Mouse (Mus musculus) forebrain, embryonic 15.5 days (tissue): Measurements from ENCODE around the gene Prr19. TPM values are rescaled to one million over a fixed set of nuclear protein-coding genes. Genes with fewer than 3 reads are reported as not detected.
"Not testable (repeated sequence)": the region's sequence is repeated elsewhere in the genome, so short reads cannot be mapped to it uniquely, and the experiment has no call there.

Experiments used
- ATAC-seq: fragments of 200-750 bp; cut with Nextera tagmentation; replicated peaks from 2 replicates; pipeline ENCODE4 v1.8.0; 2017; ENCODE audit warnings: mild to moderate bottlenecking, moderate TSS enrichment, moderate library complexity
- H3K27ac ChIP-seq: fragments of 300-500 bp; sonication (generic); replicated peaks from 2 replicates; pipeline ENCODE4 v1.5.1; 2015; ENCODE audit warnings: mild to moderate bottlenecking, inconsistent platforms
- H3K27me3 ChIP-seq: fragments of 300-500 bp; sonication (generic); 2 replicates; pipeline ENCODE4 v1.6.1; 2015; ENCODE audit warnings: inconsistent platforms
- H3K36me3 ChIP-seq: fragments of 300-500 bp; sonication (generic); 2 replicates; pipeline ENCODE4 v1.6.1; 2015; ENCODE audit warnings: mild to moderate bottlenecking, inconsistent platforms
- H3K4me1 ChIP-seq: fragments of 300-500 bp; sonication (generic); 2 replicates; pipeline ENCODE4 v1.6.1; 2015; ENCODE audit warnings: inconsistent platforms
- H3K4me2 ChIP-seq: fragments of 300-500 bp; sonication (generic); replicated peaks from 2 replicates; pipeline ENCODE4 v1.6.1; 2015; ENCODE audit warnings: mild to moderate bottlenecking, inconsistent platforms
- H3K4me3 ChIP-seq: fragments of 300-500 bp; sonication (generic); 2 replicates; pipeline ENCODE4 v1.5.1; 2015; ENCODE audit warnings: mild to moderate bottlenecking, inconsistent platforms
- H3K9ac ChIP-seq: fragments of 300-500 bp; sonication (generic); replicated peaks from 2 replicates; pipeline ENCODE4 v1.6.1; 2015; ENCODE audit warnings: mild to moderate bottlenecking, inconsistent platforms
- H3K9me3 ChIP-seq: fragments of 300-500 bp; sonication (generic); 2 replicates; pipeline ENCODE4 v1.6.1; 2016; ENCODE audit warnings: inconsistent platforms
- WGBS: fragments of 180-500 bp; shearing (Covaris S2); methylation state at CpG from one replicate; pipeline ENCODE4 v1.1.7; 2015; ENCODE audit warnings: mixed read lengths; 5-methylcytosine and 5-hydroxymethylcytosine counted together
- polyA plus RNA-seq: library from polyadenylated mRNA; unstranded; fragments of >200 nt; fragmentation: Nextera tagmentation; extraction: Ambion mirVana; gene quantifications from 2 replicates; pipeline ENCODE4 v1.2.1, GENCODE M21; 2015

Prr19 gene
- polyA plus RNA-seq, 1 experiment from 2014 or later = 2.1 TPM

DNA sequence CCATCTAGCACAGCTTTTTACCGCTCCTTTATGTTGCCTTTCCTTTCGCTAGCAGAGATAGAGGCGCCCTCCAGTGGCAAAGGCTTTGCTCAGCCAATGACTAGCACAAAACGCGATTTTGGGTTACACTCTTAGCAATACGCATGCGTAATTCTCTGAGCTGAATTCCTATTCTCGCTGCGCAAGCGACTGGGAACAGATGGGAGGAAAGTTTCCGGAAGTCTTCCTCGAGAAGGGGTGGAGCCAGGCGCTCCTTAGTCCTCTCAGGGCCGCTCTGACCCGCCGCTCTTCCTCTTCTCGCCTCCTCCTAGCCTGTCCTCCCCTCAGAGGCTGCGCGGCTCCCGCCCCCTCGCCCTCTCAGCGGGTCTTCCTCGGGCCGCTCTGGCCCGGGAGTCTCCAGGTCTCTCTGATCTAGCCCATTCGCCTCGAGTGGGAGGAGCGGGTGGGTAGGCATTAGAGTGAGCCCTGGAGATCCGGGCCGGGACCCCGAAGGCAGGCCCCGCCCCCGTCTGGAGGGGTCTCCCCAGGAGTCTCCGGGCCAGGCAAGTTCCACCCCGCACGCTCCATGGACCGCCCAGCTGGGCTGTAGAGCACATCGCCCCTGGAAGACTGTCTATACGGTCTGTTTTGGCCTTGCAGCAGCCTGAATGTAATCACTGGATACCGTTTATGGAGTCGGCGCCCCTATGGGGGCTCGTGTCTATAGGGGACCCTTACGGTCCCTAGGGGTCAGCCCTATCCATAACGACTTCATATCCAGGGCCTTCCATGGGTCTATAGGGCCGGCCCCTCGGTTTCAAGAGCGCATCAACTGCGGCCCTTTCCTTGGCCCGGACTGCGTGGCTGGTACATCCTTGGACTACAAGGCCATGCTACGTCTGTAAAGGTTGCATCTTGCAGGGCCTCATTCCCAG is 15.6 kb downstream of the Prr19 start, which contains the start of gene Megf8:
Gene Megf8, plus strand, starts transcription at position 633 of the 914 bp plus-strand sequence.
- H3K9me3 ChIP-seq = no peaks in the 10 kb centered on the region
- H3K4me3 ChIP-seq = peak within 1 kb of the TSS; percentile 73
- H3K4me2 ChIP-seq = peak within 1 kb of the TSS; percentile 91
- peak; percentile 98 for ATAC-seq
- peaks cover 41% of the 10 kb centered on the region for H3K4me1 ChIP-seq
- H3K27me3 ChIP-seq = peaks cover 33% of the 10 kb centered on the region
- H3K27ac ChIP-seq = peak within 1 kb of the TSS; percentile 88
- WGBS = under 1% methylated on average over 52 of the region's 52 CpGs
- H3K9ac ChIP-seq = peak within 1 kb of the TSS; percentile 79
- H3K36me3 ChIP-seq = no peaks in the 10 kb centered on the region

DNA sequence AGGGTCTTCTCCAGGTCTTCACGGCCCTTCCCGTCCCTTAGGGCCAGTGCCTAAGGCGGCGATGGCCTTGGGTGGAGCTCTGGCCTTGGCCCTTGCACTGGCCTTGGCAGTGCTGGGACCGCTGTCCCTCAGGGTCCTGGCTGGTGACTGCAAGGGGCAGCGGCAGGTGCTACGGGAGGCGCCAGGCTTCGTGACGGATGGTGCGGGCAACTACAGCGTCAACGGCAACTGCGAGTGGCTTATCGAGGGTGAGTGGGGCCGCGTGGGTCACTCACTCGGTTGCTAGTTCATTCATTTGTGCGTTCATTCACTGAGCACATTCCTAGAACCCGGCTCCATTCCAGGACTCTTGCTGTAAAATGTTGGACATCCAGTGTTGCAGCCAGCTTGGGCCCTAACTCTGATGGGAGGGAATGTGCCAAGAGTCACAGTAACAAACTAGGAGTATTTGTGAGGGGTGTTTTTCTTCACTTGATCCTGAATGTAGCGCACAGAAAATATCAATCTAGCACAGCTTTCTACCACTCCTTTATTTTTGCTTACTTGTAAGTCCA is 16.3 kb downstream of the Prr19 start:
- Histone ChIP-seq H3K4me1 (peaks cover 46% of the 10 kb centered on the region), H3K9me3 (no peaks in the 10 kb centered on the region), H3K36me3 (no peaks in the 10 kb centered on the region), H3K4me2 (peak overlapping the region; percentile 91), H3K9ac (peak overlapping the region; percentile 79), H3K27me3 (peaks cover 27% of the 10 kb centered on the region), H3K27ac (peak overlapping the region; percentile 88), H3K4me3 (peak overlapping the region; percentile 73)
- ATAC-seq = 0 out of 2 replicates have a peak, but pooled peaks have one; percentile 1
- 12% methylated on average over 21 of the region's 21 CpGs for WGBS

DNA sequence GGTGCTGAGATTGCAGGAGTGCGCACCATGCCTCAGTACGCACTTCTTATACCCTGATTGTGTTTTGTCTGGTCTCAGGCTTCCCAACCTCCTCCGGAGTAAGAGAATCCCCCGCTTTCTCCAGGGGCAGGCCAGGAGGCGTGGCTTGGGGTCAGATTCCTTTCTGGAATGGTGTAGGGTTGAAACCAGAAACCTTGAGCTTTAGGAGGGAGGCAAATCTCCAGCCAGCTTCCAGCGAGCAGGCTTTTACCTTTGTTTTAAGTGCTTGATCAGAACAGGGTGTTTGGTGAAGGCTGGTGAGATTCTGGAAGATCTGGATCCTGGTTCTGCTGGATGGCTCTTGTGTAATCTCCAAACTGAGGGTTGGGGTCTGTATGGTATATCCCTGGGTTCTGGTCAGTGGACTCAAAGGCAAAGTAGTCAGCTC is 20.9 kb downstream of the Prr19 start:
- no peaks in the 10 kb centered on the region for H3K36me3 ChIP-seq
- no peaks in the 10 kb centered on the region for H3K9me3 ChIP-seq
- no peaks in the 10 kb centered on the region for H3K27me3 ChIP-seq
- H3K4me3 ChIP-seq = no peak overlapping the region
- no peak overlapping the region for H3K4me2 ChIP-seq
- 6% methylated on average over 6 of the region's 6 CpGs for WGBS
- peaks cover 27% of the 10 kb centered on the region for H3K4me1 ChIP-seq
- H3K9ac ChIP-seq = 0 out of 2 replicates have a peak overlapping the region, but pooled peaks have one; percentile 9
- ATAC-seq = no peak
- peak overlapping the region; percentile 13; the same call in 1 of the 2 replicates for H3K27ac ChIP-seq

DNA sequence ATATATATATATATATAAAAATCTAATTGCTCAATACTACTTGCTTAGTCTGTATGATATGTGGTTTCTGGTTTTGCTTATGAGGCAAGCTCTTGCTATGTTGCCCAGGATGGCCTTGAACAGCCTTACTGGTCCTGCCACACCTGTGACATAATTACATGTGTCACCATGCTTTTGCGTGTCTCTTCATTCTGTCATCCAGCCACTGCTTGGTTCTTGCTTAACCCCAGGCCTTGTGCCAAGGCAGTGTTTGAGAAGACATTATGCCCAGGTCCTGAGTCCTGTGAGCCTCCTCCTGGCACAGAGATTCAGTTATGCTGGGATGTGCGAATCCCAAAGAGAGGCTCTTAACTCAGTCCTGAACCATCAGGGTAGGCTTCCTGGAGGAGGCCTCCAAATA is 22.0 kb downstream of the Prr19 start:
- H3K27ac ChIP-seq = no peak overlapping the region
- WGBS = 91% methylated on average over 2 of the region's 2 CpGs
- no peak for ATAC-seq

DNA sequence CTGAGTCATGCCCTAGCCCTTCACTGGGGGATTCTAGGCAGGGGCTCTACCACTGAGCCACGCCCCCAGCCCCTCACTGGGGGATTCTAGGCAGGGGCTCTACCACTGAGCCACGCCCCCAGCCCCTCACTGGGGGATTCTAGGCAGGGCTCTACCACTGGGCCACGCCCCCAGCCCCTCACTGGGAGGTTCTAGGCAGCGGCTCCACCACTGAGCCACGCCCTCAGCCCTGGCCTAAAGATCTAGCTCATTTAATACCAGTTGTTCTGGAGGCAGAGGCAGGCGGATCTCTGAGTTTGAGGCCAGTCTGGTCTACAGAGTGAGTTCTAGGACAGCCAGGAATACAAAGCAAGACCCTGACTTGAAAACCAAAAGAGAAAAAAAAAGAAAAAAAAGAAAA is 24.2 kb downstream of the Prr19 start:
- H3K9ac ChIP-seq, H3K4me2 ChIP-seq, H3K9me3 ChIP-seq, ATAC-seq, H3K4me3 ChIP-seq, H3K27me3 ChIP-seq, H3K27ac ChIP-seq: not testable (repeated sequence)
- 94% methylated on average over 6 of the region's 6 CpGs for WGBS
- Histone ChIP-seq H3K4me1 (peaks cover 12% of the 10 kb centered on the region), H3K36me3 (peaks cover 12% of the 10 kb centered on the region)

More for the DNA sequence above, 22.0 kb downstream of the Prr19 start:
- Histone ChIP-seq H3K4me2 (no peak overlapping the region), H3K36me3 (0 out of 2 replicates have a peak, but pooled peaks cover 2% of the 10 kb centered on the region), H3K27me3 (no peaks in the 10 kb centered on the region), H3K4me3 (no peak overlapping the region), H3K9ac (no peak overlapping the region), H3K9me3 (no peaks in the 10 kb centered on the region), H3K4me1 (peaks cover 18% of the 10 kb centered on the region)

DNA sequence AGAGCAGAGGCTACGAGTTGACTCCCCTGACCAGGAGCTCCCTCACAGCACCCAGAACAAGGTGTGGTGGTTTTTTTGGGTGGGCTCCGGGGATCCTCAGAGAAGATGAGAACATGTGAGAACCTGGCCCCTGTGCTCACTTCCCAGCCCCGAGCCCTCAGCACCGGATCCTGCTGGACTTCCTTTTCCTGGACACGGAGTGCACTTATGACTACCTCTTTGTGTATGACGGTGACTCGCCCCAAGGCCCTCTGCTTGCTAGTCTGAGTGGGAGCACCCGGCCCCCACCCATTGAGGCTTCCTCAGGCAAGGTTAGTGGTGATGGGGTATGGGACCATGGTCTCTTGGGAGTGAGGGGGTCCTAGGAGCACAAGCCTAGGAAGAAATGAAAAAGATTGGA is 25.0 kb downstream of the Prr19 start:
- H3K27ac ChIP-seq = no peak overlapping the region
- H3K36me3 ChIP-seq = peaks cover 20% of the 10 kb centered on the region
- no peak for ATAC-seq
- 86% methylated on average over 8 of the region's 8 CpGs for WGBS
- H3K4me3 ChIP-seq = no peak overlapping the region
- peaks cover 10% of the 10 kb centered on the region for H3K4me1 ChIP-seq
- no peak overlapping the region for H3K4me2 ChIP-seq
- no peaks in the 10 kb centered on the region for H3K9me3 ChIP-seq
- no peaks in the 10 kb centered on the region for H3K27me3 ChIP-seq
- no peak overlapping the region for H3K9ac ChIP-seq

DNA sequence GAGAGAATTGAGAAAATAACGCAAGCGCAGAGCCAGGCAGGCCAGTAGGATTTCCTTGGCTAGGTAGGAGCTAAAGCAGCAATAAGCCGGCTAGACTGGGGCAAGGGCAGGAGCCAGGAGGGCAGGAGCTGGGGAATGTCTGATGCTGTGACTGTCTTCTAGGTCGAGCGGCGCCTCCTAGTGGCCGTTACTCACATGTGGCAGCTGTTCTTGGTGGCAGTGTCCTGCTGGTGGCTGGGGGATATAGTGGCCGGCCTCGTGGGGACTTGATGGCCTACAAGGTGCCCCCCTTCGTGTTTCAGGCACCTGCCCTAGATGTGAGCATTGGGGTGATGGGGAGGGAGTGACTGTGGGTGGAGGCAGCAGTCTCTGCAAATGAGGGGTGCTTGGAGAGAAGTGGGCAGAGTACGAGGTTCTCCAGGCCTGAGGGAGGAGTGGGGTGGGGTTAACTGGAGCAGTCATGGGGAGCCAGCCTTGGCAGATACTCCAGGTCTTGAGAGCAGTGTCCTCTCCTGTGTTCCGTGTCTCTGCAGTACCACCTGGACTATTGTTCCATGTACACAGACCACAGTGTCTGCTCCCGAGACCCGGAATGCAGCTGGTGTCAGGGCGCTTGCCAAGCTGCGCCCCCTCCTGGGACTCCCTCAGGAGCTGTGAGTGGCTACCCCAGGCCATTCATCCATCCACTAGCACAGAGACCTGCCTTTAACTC is 32.5 kb downstream of the Prr19 start:
- H3K36me3 ChIP-seq = peaks cover 49% of the 10 kb centered on the region

DNA sequence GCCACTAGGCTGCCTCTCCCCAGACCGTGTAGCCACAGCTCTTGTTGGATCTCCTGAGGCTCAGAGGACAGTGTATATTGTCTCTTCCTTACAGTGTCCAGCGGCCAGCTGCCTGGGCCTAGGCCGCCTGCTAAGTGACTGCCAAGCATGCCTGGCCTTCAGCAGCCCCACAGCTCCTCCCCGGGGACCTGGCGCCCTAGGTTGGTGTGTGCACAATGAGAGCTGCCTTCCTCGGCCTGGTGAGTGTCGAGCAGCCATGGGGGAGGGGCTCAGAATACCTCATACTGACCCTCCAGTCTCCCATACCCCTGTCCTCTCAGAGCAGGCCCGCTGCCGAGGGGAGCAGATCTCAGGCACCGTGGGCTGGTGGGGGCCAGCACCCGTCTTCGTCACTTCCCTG is 33.3 kb downstream of the Prr19 start:
- Histone ChIP-seq H3K4me3 (no peak overlapping the region), H3K27ac (no peak overlapping the region), H3K36me3 (peaks cover 49% of the 10 kb centered on the region), H3K4me2 (no peak overlapping the region), H3K9me3 (no peaks in the 10 kb centered on the region), H3K9ac (no peak overlapping the region), H3K27me3 (no peaks in the 10 kb centered on the region), H3K4me1 (no peaks in the 10 kb centered on the region)
- ATAC-seq = no peak
- 82% methylated on average over 12 of the region's 12 CpGs for WGBS

More for the DNA sequence above, 32.5 kb downstream of the Prr19 start:
- no peak overlapping the region for H3K27ac ChIP-seq
- ATAC-seq = 0 out of 2 replicates have a peak, but pooled peaks have one; percentile 43
- no peaks in the 10 kb centered on the region for H3K27me3 ChIP-seq
- H3K4me1 ChIP-seq = no peaks in the 10 kb centered on the region
- WGBS = 38% methylated on average over 16 of the region's 16 CpGs
- no peak overlapping the region for H3K4me2 ChIP-seq
- H3K9ac ChIP-seq = no peak overlapping the region
- no peaks in the 10 kb centered on the region for H3K9me3 ChIP-seq
- H3K4me3 ChIP-seq = no peak overlapping the region

DNA sequence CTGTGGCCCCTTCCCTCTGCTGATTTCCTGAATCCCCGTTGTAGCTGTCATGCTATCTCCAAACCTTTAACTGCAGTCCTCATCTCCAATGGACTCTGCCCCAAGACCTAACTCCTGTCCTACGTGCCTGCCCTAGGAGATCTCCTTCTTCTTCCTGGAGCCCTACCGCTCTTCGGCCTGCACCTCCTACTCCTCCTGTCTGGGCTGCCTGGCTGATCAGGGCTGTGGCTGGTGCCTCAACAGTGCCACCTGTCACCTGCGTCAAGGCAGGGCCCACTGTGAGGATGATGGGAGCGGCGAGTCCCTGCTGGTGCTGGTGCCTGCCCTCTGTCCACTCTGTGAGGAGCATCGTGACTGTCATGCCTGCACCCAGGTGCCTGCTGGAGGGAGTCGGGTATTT is 38.1 kb downstream of the Prr19 start:
- H3K4me3 ChIP-seq = no peak overlapping the region
- no peak for ATAC-seq
- peaks cover 47% of the 10 kb centered on the region for H3K36me3 ChIP-seq
- H3K27ac ChIP-seq = no peak overlapping the region
- H3K9me3 ChIP-seq = no peaks in the 10 kb centered on the region
- H3K4me1 ChIP-seq = no peaks in the 10 kb centered on the region
- no peaks in the 10 kb centered on the region for H3K27me3 ChIP-seq
- no peak overlapping the region for H3K9ac ChIP-seq
- 94% methylated on average over 9 of the region's 9 CpGs for WGBS
- H3K4me2 ChIP-seq = no peak overlapping the region

DNA sequence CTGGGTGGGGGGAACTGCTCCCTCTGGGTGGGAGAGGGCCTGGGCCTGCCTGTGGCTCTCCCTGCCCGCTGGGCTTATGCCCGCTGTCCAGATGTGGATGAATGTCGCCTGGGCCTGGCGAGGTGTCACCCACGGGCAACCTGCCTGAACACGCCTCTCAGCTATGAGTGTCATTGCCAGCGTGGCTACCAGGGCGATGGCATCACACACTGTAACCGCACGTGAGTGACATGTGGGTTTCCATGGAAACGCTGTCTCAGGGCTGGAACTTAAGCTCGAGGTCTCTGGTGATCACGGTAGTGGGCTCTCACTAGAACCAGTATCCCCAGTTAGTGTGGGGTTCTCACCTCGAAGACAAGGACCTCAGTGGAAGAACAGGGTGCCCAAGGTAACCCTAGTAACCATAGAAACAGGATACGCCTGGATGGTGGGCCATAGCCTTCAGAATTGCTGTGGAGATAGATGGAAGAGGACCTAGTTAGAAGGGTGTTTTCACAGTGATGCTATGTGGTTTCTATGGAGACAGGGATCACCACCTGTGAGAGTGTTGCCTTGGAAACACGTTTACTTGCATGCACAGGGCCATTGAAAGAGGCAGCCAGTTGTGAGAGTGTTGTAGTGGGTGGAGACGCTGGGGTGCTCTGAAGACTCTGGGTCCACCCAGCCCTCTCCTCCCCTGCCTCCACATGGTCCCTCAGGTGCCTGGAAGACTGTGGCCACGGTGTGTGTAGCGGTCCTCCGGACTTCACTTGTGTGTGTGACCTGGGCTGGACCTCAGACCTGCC is 40.0 kb downstream of the Prr19 start:
- peak overlapping the region; percentile 62 for H3K27ac ChIP-seq
- H3K36me3 ChIP-seq = peaks cover 40% of the 10 kb centered on the region
- no peaks in the 10 kb centered on the region for H3K27me3 ChIP-seq
- no peaks in the 10 kb centered on the region for H3K4me1 ChIP-seq
- H3K4me3 ChIP-seq = no peak overlapping the region
- peak; percentile 65 for ATAC-seq
- 66% methylated on average over 19 of the region's 20 CpGs for WGBS
- no peak overlapping the region for H3K9ac ChIP-seq
- no peak overlapping the region for H3K4me2 ChIP-seq
- no peaks in the 10 kb centered on the region for H3K9me3 ChIP-seq

DNA sequence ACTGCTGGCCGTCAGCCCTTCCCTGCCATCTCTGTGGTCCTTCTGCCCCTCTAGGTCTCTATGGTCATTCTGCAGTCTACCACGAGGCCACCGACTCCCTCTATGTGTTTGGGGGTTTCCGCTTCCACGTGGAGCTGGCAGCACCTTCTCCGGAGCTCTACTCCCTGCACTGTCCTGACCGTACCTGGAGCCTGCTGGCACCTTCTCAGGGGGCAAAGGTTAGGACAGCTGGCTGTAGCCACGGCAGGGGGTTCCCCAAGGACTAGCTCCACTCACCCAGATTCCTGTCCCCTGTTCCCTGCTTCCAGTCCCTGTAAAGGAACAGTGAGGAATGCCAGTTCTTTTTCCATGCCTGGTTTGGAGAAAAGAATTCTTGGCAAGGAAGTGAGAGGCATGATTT is 47.6 kb downstream of the Prr19 start:
- Histone ChIP-seq H3K4me3 (no peak overlapping the region), H3K27me3 (no peaks in the 10 kb centered on the region), H3K9ac (no peak overlapping the region), H3K9me3 (no peaks in the 10 kb centered on the region), H3K4me1 (no peaks in the 10 kb centered on the region), H3K27ac (no peak overlapping the region), H3K36me3 (peaks cover 74% of the 10 kb centered on the region), H3K4me2 (no peak overlapping the region)
- ATAC-seq = no peak
- 90% methylated on average over 8 of the region's 8 CpGs for WGBS
